Mouse (Mus musculus): ENCODE measurements around the gene Kpna1.
"Not testable (repeated sequence)": the region's sequence is repeated elsewhere in the genome, so short reads cannot be mapped to it uniquely, and the experiment has no call there.

Gene Kpna1

GRCm38 (mm10) chr16:35992391-35992790 is 13.8 kb downstream of the Kpna1 start:
- DNase-seq = no peak

GRCm38 (mm10) chr16:35993316-35993715 is 14.8 kb downstream of the Kpna1 start:
- DNase-seq = no peak

GRCm38 (mm10) chr16:35998852-35999251 is 20.3 kb downstream of the Kpna1 start:
- DNase-seq = not testable (repeated sequence)

- no peak for DNase-seq
Measured at GRCm38 (mm10) chr16:36008396-36008795, 29.8 kb downstream of the Kpna1 start.

GRCm38 (mm10) chr16:36016335-36016734 is 37.8 kb downstream of the Kpna1 start:
- DNase-seq = no peak

GRCm38 (mm10) chr16:36028120-36028519 is 49.6 kb downstream of the Kpna1 start:
- not testable (repeated sequence) for DNase-seq

- peak; percentile 94 to 96 for DNase-seq
Measured at GRCm38 (mm10) chr16:36040640-36041624, 62.4 kb downstream of the Kpna1 start, which contains the start of gene Wdr5b. Gene Wdr5b, plus strand, starts transcription at chr16:36041190.

GRCm38 (mm10) chr16:36041625-36042020 is 63.1 kb downstream of the Kpna1 start:
- DNase-seq = no peak

- DNase-seq = no peak
Measured at GRCm38 (mm10) chr16:36043073-36043472, 64.5 kb downstream of the Kpna1 start.

GRCm38 (mm10) chr16:36043964-36044363 is 65.4 kb downstream of the Kpna1 start:
- DNase-seq = no peak

- no peak for DNase-seq
Measured at GRCm38 (mm10) chr16:36047538-36047937, 69.0 kb downstream of the Kpna1 start.

GRCm38 (mm10) chr16:36051491-36051890 is 72.9 kb downstream of the Kpna1 start:
- no peak for DNase-seq

- DNase-seq = no peak
Measured at GRCm38 (mm10) chr16:36053524-36054275, 75.2 kb downstream of the Kpna1 start.

GRCm38 (mm10) chr16:36054920-36055319 is 76.4 kb downstream of the Kpna1 start:
- DNase-seq = no peak

GRCm38 (mm10) chr16:36056416-36056815 is 77.9 kb downstream of the Kpna1 start:
- DNase-seq = no peak

GRCm38 (mm10) chr16:36057933-36058475 is 79.5 kb downstream of the Kpna1 start:
- DNase-seq = no peak

GRCm38 (mm10) chr16:36062534-36062933 is 84.0 kb downstream of the Kpna1 start:
- DNase-seq = not testable (repeated sequence)

- DNase-seq = no peak
Measured at GRCm38 (mm10) chr16:36063315-36063714, 84.8 kb downstream of the Kpna1 start.

- DNase-seq = no peak
Measured at GRCm38 (mm10) chr16:36064904-36065303, 86.4 kb downstream of the Kpna1 start.

- no peak for DNase-seq
Measured at GRCm38 (mm10) chr16:36067694-36068093, 89.1 kb downstream of the Kpna1 start.

- DNase-seq = no peak
Measured at GRCm38 (mm10) chr16:36068356-36068755, 89.8 kb downstream of the Kpna1 start.

- no peak for DNase-seq
Measured at GRCm38 (mm10) chr16:36069819-36070575, 91.4 kb downstream of the Kpna1 start.

All from lung, adult 18-20 months (tissue).